Mouse (Mus musculus) intestine, embryonic 16.5 days (tissue): ENCODE measurements at regions not wholly inside any gene's neighbourhood (a gene's known extent, or its start where the extent isn't known, plus 50 kb on each side); places are given as distances from the start of the nearest gene placed in this dataset.
A peak's percentile ranks its signal among the peaks of the same experiment; 100 is the strongest.

Experiments
- ATAC-seq: fragments of 200-750 bp; cut with Nextera tagmentation; 2 replicates; pipeline ENCODE4 v1.8.0; 2017; ENCODE audit warnings: moderate TSS enrichment, moderate library complexity
- H3K27ac ChIP-seq: fragments of 300-500 bp; sonication (generic); 2 replicates; pipeline ENCODE4 v1.5.1; 2014; ENCODE audit warnings: mild to moderate bottlenecking, low read length
- H3K27me3 ChIP-seq: fragments of 300-500 bp; sonication (generic); replicated peaks from 2 replicates; pipeline ENCODE4 v1.6.1; 2014; ENCODE audit warnings: low read length, control low read depth, mixed read lengths; ENCODE audit not compliant: control insufficient read depth, insufficient read depth
- H3K36me3 ChIP-seq: fragments of 300-500 bp; sonication (generic); 2 replicates; pipeline ENCODE4 v1.6.1; 2014; ENCODE audit warnings: low read length, control low read depth; ENCODE audit not compliant: control insufficient read depth, insufficient read depth
- H3K4me1 ChIP-seq: fragments of 300-500 bp; sonication (generic); 2 replicates; pipeline ENCODE4 v1.6.1; 2014; ENCODE audit warnings: low read length, control low read depth, mixed read lengths; ENCODE audit not compliant: control insufficient read depth, insufficient read depth
- H3K4me2 ChIP-seq: fragments of 300-500 bp; sonication (generic); 2 replicates; pipeline ENCODE4 v1.6.1; 2014; ENCODE audit warnings: low read depth, low read length, control low read depth
- H3K4me3 ChIP-seq: fragments of 300-500 bp; sonication (generic); 2 replicates; pipeline ENCODE4 v1.5.1; 2014; ENCODE audit warnings: mild to moderate bottlenecking, low read length
- H3K9ac ChIP-seq: fragments of 300-500 bp; sonication (generic); 2 replicates; pipeline ENCODE4 v1.6.1; 2014; ENCODE audit warnings: low read depth, low read length
- H3K9me3 ChIP-seq: fragments of 300-500 bp; sonication (generic); 2 replicates; pipeline ENCODE4 v1.6.1; 2016; ENCODE audit warnings: low read length, control low read depth; ENCODE audit not compliant: control insufficient read depth
- WGBS: fragments of 180-500 bp; shearing (Covaris S2); extraction: QIAGEN DNeasy Blood & Tissue Kit; methylation state at CpG from one replicate; pipeline ENCODE4 v1.1.7; 2014; 5-methylcytosine and 5-hydroxymethylcytosine counted together

GRCm38 (mm10) chr1:154148948-154149347 is 52.0 kb upstream of the Zfp648 start:
- peaks cover 18% of the 10 kb centered on the region for H3K4me1 ChIP-seq
- 59% methylated on average over 10 of the region's 10 CpGs for WGBS
- no peaks in the 10 kb centered on the region for H3K36me3 ChIP-seq
- H3K27me3 ChIP-seq: no peaks in the 10 kb centered on the region
- peak; percentile 10; the same call in 1 of the 2 replicates for ATAC-seq
- H3K4me2 ChIP-seq: no peak overlapping the region
- no peak overlapping the region for H3K9ac ChIP-seq
- H3K9me3 ChIP-seq: no peaks in the 10 kb centered on the region
- H3K27ac ChIP-seq: no peak overlapping the region
- no peak overlapping the region for H3K4me3 ChIP-seq

GRCm38 (mm10) chr1:154149431-154150143 is 51.4 kb upstream of the Zfp648 start:
- Histone ChIP-seq H3K9ac (no peak overlapping the region), H3K4me3 (no peak overlapping the region), H3K27ac (peak overlapping the region; percentile 62), H3K4me1 (peaks cover 18% of the 10 kb centered on the region), H3K4me2 (peak overlapping the region; percentile 26), H3K9me3 (no peaks in the 10 kb centered on the region), H3K36me3 (no peaks in the 10 kb centered on the region), H3K27me3 (no peaks in the 10 kb centered on the region)
- 43% methylated on average over 1 of the region's 1 CpGs for WGBS
- peak; percentile 12; the same call in 1 of the 2 replicates for ATAC-seq

GRCm38 (mm10) chr1:154150167-154150851 is 50.7 kb upstream of the Zfp648 start:
- 13% methylated on average over 8 of the region's 8 CpGs for WGBS
- Histone ChIP-seq H3K4me1 (peaks cover 18% of the 10 kb centered on the region), H3K36me3 (no peaks in the 10 kb centered on the region), H3K27ac (peak overlapping the region; percentile 62), H3K9me3 (no peaks in the 10 kb centered on the region), H3K4me2 (peak overlapping the region; percentile 26), H3K27me3 (no peaks in the 10 kb centered on the region), H3K4me3 (no peak overlapping the region), H3K9ac (0 out of 2 replicates have a peak overlapping the region, but pooled peaks have one; percentile 22)
- ATAC-seq: peak; percentile 94
